Mouse (Mus musculus) thymus, adult 2 months (tissue): ENCODE results near the gene Rassf6. TPM values are rescaled to one million over a fixed set of nuclear protein-coding genes. Genes with fewer than 3 reads are reported as not detected.

ENCODE experiments used
- DNase-seq: peaks from one replicate; pipeline ENCODE4 v3.0.0; 2021
- H3K27ac ChIP-seq: fragments of 200-500 bp; 2 replicates; pipeline ENCODE4 v1.5.1; 2012; ENCODE audit warnings: low read length, control low read depth; ENCODE audit not compliant: control insufficient read depth, insufficient read depth
- H3K27me3 ChIP-seq: fragments of 200-500 bp; 2 replicates; pipeline ENCODE4 v1.6.1; 2012; ENCODE audit warnings: mild to moderate bottlenecking, low read length, moderate library complexity, mixed read lengths; ENCODE audit not compliant: control insufficient read depth, insufficient read depth
- H3K36me3 ChIP-seq: fragments of 200-500 bp; 2 replicates; pipeline ENCODE4 v1.6.1; 2012; ENCODE audit warnings: mild to moderate bottlenecking, low read length, moderate library complexity; ENCODE audit not compliant: control insufficient read depth, insufficient read depth
- H3K4me1 ChIP-seq: fragments of 200-500 bp; replicated peaks from 2 replicates; pipeline ENCODE4 v1.6.1; 2012; ENCODE audit warnings: low read length; ENCODE audit not compliant: control insufficient read depth, insufficient read depth
- H3K4me3 ChIP-seq: fragments of 200-500 bp; 2 replicates; pipeline ENCODE4 v1.5.1; 2012; ENCODE audit warnings: mild to moderate bottlenecking, low read length, control low read depth, moderate library complexity; ENCODE audit not compliant: control insufficient read depth, insufficient read depth
- CTCF ChIP-seq: fragments of 200-500 bp; IDR thresholded peaks from 2 replicates; pipeline ENCODE4 v1.5.1; 2012; ENCODE audit warnings: mild to moderate bottlenecking, control low read depth, low read length, moderate library complexity, borderline replicate concordance; ENCODE audit not compliant: control insufficient read depth, poor library complexity, insufficient read depth; ENCODE audit errors: extremely low read depth
- POLR2A ChIP-seq: fragments of 200-500 bp; IDR thresholded peaks from 2 replicates; pipeline ENCODE4 v1.6.1; 2012; ENCODE audit warnings: mild to moderate bottlenecking, low read length, control low read depth, moderate library complexity; ENCODE audit not compliant: control insufficient read depth, poor library complexity, insufficient read depth; ENCODE audit errors: extremely low read depth
- WGBS: fragments of 180-500 bp; shearing (Covaris S2); methylation state at CpG from one replicate; pipeline ENCODE4 v1.1.7; 2018; 5-methylcytosine and 5-hydroxymethylcytosine counted together
- polyA plus RNA-seq: library from polyadenylated mRNA; depleted of rRNA; stranded (reverse); fragments of >200 nt; gene quantifications from 2 replicates; pipeline ENCODE4 v1.2.3, GENCODE M21; 2012

Gene Rassf6
- polyA plus RNA-seq, 1 experiment, result 2.0 TPM

DNA sequence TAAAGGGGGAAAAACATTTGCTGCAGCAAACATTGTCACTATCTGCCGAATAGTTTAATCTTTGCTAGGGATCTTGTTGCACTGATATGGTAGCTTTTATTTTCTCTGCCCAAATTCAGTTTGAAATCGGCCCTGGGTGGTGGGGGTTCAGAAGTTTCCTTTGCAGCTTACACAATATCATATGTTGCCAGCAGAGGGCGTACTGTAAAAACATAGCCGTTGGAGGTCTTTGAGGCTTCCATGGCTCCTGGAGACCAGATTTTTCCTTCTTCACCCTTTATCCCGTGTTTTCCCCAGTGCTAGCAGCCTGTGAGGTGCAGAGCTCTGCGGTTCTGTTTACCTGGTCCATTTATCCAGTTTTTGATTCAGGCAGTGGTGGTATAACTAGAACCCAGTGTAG lies 39.0 kb downstream of the Rassf6 start:
- peak; percentile 30 for DNase-seq
- Histone ChIP-seq H3K36me3 (no peaks in the 10 kb centered on the region), H3K27ac (no peak overlapping the region), H3K4me3 (no peak overlapping the region), H3K27me3 (no peaks in the 10 kb centered on the region), H3K4me1 (no peaks in the 10 kb centered on the region)
- no peak for TF ChIP-seq POLR2A
- TF ChIP-seq CTCF, result no peak
- WGBS, result 17% methylated on average over 6 of the region's 6 CpGs

DNA sequence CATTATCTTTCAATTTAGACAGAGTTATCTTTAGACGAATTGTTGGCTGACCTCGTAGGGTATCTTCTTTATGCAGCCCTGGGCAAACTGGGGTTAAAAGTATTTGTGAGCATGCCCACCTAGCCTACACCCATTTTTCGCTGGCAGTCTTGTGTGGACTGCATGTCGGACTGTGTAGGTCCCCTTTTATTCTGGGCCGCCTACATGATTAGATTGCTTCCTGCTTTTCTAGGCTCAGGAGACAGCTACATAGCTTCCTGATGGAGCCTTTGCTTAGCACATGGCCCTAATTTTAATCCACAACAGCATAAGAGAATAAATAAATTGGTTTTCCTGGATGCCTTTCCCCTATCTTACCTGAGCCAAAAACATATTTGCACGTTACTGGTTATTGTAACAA lies 44.3 kb downstream of the Rassf6 start:
- Histone ChIP-seq H3K36me3 (no peaks in the 10 kb centered on the region), H3K27ac (no peak overlapping the region), H3K27me3 (no peaks in the 10 kb centered on the region), H3K4me3 (no peak overlapping the region), H3K4me1 (peaks cover 3% of the 10 kb centered on the region; the same call in 1 of the 2 replicates)
- WGBS, result 81% methylated on average over 6 of the region's 6 CpGs
- TF ChIP-seq CTCF (no peak), POLR2A (no peak)
- DNase-seq, result no peak

DNA sequence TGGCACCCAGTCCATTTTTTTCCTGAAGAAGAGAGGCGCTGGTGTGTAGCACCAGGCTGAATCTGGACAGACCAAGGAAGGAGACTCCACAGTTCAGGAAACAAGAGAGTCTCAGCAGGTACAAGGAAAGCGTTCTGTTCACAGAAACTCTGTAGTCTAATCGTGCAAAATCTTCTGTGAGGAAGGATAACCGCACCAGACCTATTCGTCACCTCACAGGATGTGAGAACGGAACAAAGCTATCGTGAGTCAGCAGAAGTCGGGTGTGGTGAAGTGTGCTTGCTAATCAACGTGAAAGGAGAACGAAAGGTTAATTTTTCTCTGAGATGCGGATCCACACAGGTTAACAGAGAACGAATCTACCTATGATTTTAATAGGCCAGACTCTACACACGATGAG lies 45.5 kb downstream of the Rassf6 start:
- H3K27ac ChIP-seq, result no peak overlapping the region
- peaks cover 3% of the 10 kb centered on the region; the same call in 1 of the 2 replicates for H3K4me1 ChIP-seq
- no peak for TF ChIP-seq POLR2A
- no peak for TF ChIP-seq CTCF
- 2% methylated on average over 13 of the region's 13 CpGs for WGBS
- H3K36me3 ChIP-seq, result no peaks in the 10 kb centered on the region
- peak; percentile 20 for DNase-seq
- H3K4me3 ChIP-seq, result no peak overlapping the region
- no peaks in the 10 kb centered on the region for H3K27me3 ChIP-seq

DNA sequence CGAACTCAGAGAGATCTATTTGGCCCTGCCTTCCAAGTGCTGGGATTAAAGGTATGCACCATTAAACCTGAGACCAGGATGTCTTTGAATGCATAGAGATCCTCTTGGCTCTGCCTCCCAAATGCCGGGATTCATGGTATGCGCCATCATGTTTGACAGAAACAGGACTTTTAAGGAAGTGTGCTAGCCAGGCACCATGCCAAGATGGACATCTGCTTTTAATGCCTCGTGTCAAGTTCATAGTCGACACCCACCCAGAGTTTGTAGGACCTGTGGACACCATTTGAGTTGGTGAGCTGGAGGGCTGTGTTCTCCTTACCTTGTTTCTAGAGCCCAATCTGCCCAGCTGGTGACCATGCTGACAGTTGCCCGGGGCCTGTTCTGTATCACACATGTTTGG lies 48.5 kb downstream of the Rassf6 start:
- no peak for DNase-seq
- no peak overlapping the region for H3K27ac ChIP-seq
- WGBS, result 83% methylated on average over 6 of the region's 6 CpGs
- no peaks in the 10 kb centered on the region for H3K27me3 ChIP-seq
- TF ChIP-seq CTCF (no peak), POLR2A (no peak)
- H3K36me3 ChIP-seq, result no peaks in the 10 kb centered on the region
- peaks cover 6% of the 10 kb centered on the region; the same call in 1 of the 2 replicates for H3K4me1 ChIP-seq
- H3K4me3 ChIP-seq, result no peak overlapping the region

DNA sequence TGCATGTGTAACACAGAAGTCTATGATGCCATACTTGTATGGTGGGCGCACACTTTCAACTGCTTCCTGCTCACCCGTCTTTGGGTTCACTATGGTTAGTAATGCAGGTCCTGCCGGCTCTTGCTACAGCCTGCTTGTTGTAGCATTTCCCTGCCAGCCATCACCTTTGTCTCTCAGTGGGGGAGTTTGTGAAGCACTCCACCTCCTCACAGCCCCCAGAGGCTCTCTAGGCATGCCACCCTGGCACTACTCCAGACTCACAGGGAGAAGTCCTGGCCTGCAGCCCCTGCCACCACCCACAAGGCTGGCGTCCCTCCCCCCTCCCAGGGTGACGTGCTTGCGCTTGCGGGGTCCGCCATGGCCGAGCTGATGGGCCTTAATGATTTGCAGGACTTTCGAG lies 49.8 kb downstream of the Rassf6 start:
- TF ChIP-seq POLR2A (no peak), CTCF (no peak)
- WGBS, result 92% methylated on average over 10 of the region's 10 CpGs
- Histone ChIP-seq H3K27me3 (no peaks in the 10 kb centered on the region), H3K36me3 (no peaks in the 10 kb centered on the region), H3K4me3 (no peak overlapping the region), H3K4me1 (peaks cover 6% of the 10 kb centered on the region; the same call in 1 of the 2 replicates), H3K27ac (no peak overlapping the region)
- no peak for DNase-seq

DNA sequence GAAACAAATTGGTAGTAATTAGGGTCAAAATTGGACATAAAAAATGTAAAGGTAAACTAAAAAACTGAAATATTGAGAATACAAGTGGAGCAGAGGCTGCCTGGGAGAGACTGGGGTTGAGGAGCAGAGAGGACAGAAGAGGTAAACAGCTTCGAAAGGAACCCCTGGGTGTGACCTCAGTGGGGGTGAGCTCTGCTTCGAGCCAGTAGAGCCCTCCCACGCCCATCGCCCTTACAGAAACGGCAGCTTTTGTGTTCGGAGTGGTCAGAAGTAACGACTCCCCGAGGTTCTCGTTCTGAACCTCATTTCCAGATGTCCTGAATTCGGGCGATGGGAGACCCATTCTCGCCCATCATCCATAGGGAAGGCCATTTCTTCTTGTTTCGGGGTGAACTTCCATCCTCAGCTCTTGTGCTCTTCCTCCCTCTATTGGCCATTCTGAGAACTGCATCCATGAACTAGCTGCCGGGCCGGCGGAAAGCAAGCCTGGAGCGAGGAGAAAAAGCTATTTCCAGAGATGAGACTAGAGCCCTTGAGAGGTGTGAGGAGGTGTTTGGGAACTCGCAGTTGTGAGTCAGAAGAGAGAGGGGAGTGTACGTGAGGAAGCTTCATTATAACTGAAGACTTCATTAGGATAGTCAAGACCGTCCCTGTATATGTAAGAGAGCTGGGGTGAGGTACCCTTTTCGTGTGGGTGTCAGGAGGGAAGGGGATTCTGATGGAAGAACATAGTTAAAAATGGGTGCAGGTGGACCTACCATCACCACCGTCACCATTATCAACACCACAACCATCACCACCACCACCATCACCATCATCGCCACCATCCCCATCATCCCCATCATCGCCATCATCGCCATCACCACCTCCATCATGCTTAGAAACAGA lies 51.5 kb downstream of the Rassf6 start:
- Histone ChIP-seq H3K4me1 (0 out of 2 replicates have a peak, but pooled peaks cover 3% of the 10 kb centered on the region), H3K27ac (no peak overlapping the region), H3K36me3 (no peaks in the 10 kb centered on the region), H3K27me3 (no peaks in the 10 kb centered on the region), H3K4me3 (peak overlapping the region; percentile 27)
- DNase-seq, result peak; percentile 62
- WGBS, result 25% methylated on average over 25 of the region's 25 CpGs
- peak; percentile 56; the same call in 1 of the 2 replicates for TF ChIP-seq CTCF
- TF ChIP-seq POLR2A, result no peak

DNA sequence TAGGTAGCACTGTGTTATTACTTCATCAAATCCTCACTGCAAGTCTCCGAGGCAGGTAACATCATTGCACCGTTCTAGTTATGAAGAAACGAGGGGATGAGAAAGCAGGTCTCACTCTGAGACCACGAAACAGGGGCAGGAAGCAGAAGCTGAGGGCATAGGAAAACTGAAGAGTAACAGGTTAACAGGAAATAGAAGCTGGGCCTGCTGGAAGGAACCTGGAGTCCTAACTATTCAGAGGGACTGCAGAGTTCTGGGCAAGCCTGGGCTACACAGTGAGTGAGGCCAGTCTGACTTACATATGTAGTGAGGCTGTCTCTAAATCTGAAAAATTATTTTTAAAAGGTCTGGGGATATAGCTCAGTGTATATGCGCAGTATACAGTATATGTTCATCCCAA lies 52.4 kb downstream of the Rassf6 start:
- Histone ChIP-seq H3K27me3 (no peaks in the 10 kb centered on the region), H3K4me3 (no peak overlapping the region), H3K36me3 (no peaks in the 10 kb centered on the region), H3K4me1 (0 out of 2 replicates have a peak, but pooled peaks cover 3% of the 10 kb centered on the region), H3K27ac (no peak overlapping the region)
- DNase-seq, result no peak
- TF ChIP-seq POLR2A, result no peak
- TF ChIP-seq CTCF, result no peak
- 63% methylated on average over 5 of the region's 5 CpGs for WGBS
